Mouse (Mus musculus) hematopoietic stem cell, adult 5-6 weeks (primary cell): ENCODE measurements around the gene Cd47. TPM values are rescaled to one million over a fixed set of nuclear protein-coding genes. Genes with fewer than 3 reads are reported as not detected.
A peak's percentile ranks its signal among the peaks of the same experiment; 100 is the strongest.

ENCODE experiments used
- ATAC-seq, 2 experiments: fragments of 125-278 bp in 1 of 2; replicated peaks in 1 of 2; 2 replicates each; pipeline ENCODE4 v1.8.0; 2016 to 2017; ENCODE audit warnings: inconsistent platforms in 2 of 2, mild to moderate bottlenecking in 2 of 2, moderate number of reproducible peaks in 2 of 2, low read depth in 1 of 2, moderate TSS enrichment in 1 of 2; ENCODE audit not compliant: low FRiP score in 2 of 2, poor library complexity in 2 of 2, severe bottlenecking in 2 of 2, insufficient read depth in 1 of 2, low TSS enrichment in 1 of 2
- total RNA-seq: library from RNA; stranded (forward); fragments of 172-1452, 232-1000 nt; gene quantifications from 2 replicates; pipeline ENCODE4 v1.2.3, GENCODE M21; 2017

Cd47 gene
- total RNA-seq, 1 experiment from 2014 or later: 146 TPM

DNA sequence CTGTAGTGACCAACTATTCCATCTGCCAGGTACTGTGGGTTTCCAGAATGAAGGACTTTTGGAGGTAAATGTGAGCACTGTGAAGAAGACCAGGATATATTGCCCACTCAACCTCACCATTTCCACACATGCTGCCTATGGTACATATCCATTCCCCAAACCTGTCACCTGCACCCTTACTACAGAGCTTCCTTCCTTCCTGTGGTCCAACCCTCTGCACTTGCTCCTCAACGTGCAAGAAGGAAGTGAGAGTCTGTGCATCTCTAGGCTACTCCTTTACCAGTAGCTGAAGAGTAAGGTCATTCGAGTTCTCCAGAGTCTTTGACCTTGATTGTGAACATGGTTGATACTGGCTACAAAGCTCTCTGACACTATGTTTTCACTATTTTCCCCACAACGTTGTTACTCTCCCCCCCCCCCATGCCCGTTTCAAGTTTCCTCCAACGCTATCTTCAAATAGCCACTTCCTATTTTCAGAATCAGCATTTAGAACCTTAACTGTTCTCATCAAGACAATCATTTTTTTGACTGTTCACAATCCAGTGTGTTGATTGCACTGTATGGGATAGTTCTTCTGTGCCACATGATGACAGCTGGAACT is 18.7 kb upstream of the Cd47 start:
- ATAC-seq: peak; percentile 82 to 85

DNA sequence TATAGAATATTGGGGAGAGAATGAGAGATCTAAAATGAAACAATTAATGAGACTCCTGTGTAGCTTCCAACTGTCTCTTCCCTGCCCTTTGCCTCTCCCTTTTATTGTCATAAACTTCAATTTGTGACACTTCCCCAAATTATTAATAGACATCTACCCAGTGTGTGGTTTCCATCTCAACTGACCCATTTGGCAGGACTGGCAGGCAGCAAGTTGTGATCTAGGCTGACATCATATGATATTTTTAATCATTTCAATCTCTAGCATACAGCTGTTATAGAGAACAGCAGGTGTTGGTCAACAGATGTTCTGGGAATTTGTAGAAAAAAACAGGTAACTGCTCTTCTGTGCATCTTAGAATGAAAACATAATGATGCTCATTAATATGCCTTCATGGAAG is 17.0 kb upstream of the Cd47 start:
- ATAC-seq: 0 out of 4 replicates have a peak, but pooled peaks of 1 of the 2 experiments have one; percentile 16

DNA sequence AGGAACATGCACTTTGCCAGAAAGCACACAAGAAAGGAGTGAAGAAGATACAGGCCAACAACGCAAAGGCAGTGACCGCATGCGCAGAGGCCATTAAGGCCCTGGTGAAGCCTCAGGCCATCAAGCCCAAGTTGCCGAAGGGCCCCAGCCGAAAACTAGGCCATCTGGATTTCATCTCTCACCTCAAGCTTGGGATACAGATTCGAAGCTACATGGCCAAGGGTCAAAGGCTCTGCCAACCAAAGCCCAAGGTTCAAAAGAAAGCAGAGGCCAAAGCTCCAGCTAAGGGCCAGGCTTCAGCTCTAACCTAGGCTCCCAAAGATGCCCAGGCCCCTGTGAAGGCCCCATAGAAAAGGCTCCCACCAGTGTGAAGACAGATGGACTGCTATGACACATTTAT is 14.2 kb upstream of the Cd47 start:
- no peak for ATAC-seq

DNA sequence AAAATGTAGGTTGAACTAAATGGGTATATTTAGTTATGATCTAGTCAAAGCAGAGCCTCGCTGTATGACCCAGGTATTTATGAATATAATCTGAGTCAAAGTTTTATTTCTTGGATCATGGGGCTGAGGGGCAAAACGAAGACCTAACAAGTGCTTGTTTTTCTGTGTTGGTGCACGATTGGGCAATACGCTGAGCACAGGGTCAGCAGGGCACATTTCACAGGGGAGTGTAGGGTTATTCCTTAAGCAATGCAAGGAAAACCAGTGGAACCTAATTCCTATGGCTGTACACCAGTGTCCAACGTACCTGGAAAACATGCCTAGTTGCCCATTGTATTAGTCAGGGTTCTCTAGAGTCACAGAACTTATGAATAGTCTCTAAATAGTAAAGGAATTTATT is 12.6 kb upstream of the Cd47 start:
- no peak for ATAC-seq

DNA sequence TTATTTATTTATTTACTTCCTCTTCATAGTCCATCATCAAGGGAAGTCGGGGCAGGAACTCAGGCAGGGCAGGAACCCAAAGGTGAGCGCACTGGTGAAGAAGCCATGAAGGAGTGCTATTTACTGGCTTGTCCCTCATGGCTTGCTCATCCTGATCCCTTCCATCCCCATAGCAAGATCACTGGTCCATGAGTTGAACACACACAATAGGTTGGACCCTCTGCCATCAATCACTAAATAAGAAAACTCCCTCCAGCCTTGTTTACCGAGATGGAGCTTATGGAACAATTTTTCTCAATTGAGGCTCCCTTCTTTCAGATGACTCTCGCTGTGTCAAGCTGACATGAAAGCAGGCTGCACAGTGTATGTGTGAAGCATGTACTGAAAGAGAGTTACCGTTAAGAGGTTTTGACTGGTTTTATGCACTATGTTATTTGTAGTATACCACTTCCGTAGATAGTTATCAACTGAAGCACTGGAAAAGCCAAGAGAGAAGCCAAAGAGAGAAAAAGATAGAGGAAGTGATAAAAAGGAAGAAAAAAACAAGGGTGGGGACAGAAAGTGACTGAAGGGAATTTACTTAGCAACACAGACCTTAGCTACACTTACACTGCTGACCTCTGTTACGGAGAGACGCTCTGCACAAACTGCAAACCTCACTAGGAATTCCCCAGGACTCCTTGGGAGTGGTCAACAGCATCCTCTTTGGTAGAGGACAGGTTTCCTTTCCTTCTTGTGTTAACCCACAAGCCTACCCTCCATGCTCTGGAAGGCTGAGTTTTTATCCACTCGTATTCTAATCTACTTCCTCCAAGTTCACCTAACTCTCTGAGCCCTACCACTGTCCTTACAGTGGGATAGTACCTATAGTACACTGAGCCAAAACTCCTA is 9.5 kb upstream of the Cd47 start:
- ATAC-seq: peak; percentile 68 to 74

DNA sequence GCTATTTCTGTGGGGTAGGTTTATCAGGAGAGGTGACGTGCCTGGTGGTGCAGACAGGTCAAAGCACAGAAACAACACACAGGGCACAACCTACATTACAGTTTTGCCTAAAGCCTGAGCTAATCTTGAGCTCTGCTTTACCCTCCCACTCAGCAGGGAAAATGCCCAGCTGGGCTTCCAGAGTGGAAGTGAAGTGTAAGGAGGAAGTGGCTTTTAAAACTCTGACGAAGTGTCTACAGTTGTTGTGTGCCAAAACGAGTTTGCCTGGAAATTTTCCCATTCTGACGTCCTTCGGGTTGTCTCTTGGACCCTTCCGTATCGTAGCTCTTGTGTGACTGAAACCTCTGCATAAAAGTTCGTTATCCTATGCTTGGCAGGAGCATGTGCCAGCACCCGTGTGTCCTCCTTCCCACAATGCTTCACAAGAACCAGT is 7.9 kb upstream of the Cd47 start:
- peak; percentile 75 for ATAC-seq

DNA sequence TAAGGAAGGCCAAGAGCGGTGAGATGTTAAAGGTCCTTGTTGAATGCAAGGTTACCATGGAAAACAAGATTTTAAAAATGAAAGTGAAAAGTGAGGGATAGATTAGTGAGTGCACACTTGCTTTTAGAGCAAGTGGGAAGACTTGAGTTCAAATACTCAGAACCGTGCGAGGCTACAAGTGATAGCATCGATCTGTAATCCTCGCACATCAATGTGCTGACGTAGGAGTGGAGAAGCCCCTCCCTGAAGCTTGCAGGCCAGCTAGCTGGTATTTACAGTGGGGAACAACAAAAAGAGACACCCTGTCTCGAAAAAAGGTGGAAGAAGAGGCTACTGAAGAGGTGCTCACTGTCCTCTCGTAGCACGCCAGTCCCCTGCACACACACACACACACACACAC is 6.7 kb upstream of the Cd47 start:
- no peak for ATAC-seq

DNA sequence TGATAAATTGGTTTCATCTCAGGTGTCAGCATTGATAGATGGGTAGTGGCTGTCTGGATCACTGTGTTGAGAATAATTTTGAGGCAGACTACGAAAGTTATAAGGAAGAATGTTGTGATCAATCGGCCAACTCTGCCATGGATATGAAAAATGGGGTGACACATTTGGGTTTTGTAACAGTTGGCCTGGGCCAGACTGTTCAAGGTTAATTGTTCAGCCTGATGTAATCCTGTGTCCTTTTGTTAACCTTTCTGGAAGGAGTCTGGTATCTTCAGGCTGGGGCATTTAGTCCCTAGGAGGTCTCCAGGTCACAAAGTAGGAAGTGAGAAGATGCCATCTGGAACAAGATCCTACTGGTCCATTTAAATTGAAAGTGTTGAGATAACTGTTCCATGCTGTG is 4.1 kb upstream of the Cd47 start:
- no peak for ATAC-seq

DNA sequence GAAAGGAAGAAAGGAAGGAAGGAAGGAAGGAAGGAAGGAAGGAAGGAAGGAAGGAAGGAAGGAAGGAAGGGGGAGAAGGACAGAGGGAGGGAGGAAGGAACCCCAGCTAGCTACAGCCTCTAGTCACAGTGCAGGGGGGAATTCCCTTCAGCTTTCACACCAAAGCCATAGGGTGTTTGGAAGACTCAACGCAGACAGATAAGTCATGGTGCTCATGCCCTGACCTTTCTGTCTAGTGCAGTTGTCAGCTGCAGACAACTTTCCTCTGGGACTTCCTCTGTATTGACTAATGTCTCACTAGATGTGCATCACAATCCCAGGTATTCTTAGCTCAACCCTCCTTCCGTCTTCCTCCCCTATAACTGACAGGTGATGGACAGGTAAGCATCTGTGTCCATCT is 3.4 kb upstream of the Cd47 start:
- no peak for ATAC-seq

DNA sequence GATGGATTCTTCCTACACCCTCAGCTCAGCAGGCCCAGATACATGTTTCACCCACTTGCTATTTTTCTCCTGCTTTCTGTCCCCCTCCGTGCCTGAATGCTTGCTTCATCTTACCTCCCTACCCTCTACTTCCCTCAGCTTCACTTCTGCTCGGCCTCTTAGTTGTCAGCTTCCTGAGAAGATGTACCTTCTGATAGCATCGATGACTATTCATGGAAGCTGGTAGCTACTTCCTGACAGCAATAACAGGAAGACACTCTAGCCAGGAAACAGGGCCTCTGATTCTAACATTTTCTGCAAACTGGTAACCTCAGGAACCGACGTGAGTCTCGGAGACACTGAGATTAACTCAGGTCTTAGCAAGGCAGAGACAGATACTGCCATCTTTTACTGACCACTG is 1.5 kb upstream of the Cd47 start:
- ATAC-seq: peak in 1 of 2 experiments; percentile 10; a peak in 1 of 4 replicates

DNA sequence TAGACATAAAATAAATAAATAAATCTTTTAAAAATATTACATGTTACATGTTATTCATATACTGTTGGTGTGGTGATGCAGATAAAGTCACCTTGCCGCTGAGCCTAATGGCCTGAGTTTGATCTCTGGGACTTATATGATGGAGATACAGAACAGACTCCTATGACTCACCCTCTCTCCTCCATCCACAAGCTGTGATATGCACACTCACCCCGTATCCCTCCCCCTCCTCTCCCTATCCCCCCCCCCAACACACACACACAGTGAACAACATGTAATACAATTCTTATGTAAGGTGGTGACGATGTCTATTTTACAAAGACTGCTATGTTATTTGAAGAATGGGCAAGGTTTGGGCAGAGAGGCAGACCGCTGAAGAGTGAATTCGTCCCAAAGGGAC is 663 bp downstream of the Cd47 start:
- no peak for ATAC-seq

DNA sequence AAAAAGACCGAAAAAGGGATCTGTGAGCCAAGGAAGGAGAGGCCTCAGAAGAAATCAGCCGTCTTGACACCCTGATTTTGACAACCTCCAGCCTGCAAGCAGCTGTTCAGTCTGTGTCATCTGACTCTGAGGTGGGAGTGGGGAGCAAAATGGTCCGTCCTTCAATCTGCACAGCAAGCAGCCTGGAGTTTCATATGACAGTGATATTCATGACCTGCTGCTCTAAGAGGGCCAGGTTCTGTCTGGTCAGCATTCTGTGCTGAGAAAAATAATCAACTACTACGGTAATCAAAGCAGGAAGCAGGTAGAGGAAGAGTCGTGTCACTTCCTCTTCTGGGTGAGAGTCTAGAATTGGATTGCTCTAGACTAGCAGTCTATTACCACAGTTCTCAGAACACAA is 1.1 kb downstream of the Cd47 start:
- ATAC-seq: peak in 1 of 2 experiments; percentile 18; a peak in 1 of 4 replicates

DNA sequence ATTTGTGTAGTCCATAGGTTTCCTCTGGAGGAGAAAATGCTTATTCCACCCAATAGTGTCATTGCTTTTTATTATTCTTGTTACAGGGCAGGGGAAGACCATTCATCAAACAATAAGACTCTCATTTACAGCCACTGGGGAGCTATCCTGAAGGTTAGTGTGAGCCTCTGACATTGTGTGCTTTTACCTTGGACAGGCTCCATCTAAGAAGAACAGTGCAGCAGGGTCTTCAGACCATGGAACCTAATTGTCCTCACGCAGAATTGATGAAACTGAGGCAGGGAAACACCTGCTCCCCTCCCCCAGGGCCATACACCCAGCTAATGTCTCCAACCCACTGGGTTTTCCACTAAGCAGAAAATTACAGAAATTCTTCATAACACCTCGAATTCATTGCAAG is 2.7 kb downstream of the Cd47 start:
- no peak for ATAC-seq

DNA sequence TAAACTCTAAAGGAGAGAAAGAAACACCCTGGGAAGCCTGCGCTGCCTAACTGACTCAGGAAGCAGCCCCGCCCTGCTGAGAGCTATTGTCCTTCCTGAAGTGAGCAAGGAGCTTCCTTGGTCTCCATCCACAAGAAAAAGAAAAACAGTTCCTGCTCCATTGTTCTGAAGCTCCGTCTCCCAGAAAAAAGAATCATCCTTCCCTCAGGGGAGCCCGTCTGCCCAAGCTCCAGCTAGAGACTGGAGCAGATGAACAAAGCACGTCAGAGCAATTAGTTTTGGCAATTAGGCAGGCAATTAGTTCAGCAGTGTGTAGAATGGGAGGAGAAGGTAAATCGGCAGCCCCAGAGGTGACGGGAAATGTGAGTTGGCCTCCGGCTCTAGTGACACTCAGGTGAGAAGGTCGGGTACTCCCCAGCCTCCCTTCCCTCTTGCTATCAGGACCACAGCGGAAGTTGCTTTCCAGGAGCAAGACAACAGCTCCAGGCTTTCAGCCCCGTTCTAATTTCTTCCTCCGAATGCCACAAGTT is 3.7 kb downstream of the Cd47 start:
- no peak for ATAC-seq

DNA sequence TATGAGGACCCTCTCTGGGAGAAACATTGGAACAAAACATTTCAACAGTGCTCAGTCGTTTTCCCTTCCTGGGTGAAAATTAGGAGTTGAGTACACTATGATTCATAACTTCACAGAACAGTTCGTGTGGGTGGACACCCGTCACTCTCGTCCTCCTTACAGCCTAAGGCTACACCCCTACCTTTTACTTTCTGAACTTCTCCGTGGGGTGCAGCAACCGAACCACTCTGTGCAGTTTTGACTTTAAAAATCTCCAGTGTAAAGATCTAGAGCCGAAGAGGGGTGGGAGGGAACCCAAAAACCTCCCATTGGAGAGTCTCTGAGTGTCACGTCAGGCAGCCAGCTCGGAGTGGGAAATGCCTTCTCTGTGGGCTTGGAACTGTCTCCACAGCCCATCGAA is 6.6 kb downstream of the Cd47 start:
- no peak for ATAC-seq

DNA sequence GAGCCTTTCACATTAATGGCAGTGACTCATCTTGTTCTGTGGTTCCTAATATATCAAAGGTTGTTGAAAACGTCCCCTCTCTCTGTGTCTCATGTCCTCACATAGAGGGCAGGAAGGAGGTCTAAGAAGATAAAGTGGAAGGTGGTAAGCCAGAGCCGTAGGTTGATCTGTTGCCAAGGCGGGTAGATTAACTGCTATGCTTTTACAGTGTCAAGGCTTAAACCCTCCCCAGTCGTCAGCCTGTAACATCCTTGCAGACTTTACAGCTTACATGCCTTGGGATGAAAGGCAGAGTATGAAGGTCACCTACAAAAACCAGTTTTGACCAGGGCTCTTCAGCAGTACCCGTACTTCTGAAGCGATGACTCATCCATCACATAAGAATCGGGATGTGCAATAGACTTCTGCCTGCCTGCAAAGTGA is 7.1 kb downstream of the Cd47 start:
- ATAC-seq: peak; percentile 51 to 68; a peak in 3 of 4 replicates

DNA sequence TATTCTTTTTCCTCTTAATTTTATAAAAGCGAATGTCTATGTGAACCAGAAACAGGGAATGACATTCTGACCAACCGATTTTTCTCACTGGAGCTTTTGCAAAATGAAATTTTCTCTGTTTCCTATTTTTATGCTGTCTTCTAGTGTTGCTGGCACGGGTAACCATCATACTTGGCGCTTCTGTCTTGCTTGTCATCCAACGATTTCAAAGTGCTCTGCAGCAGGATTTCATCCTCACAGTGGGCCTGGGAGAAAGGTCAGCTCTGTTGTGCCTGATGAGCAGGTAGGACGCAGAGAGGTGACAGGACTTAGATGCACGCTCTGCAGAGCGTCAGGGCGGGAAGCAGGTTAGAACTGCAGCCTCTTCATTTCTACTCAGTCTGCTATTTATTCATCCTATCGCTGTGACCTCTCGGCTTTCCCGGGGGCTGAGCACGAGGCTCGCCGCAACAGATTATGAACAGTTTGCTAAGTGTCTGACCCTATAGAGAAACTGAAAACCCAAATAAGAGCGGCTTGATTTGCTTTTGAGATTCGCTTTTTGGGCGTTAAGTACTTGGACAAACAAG is 7.6 kb downstream of the Cd47 start:
- ATAC-seq: no peak

DNA sequence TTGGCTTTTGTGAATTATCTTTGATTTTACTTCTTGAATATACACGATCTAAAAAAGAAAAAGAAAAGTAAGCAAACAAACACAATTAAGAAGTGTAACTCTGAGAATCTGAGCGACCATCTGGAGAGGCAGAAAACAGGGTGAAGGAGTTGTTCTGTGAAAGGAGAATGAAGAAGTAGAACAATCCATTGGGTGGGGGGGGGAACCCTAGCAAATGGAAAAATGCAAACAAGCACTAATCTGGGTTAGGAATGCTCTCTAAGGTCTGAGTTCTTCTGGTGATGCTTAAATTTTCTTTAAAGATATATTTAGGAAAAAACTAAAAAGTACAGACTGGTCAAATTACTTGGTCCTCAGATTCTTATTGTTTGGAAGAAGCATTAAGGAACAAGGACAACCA is 11.6 kb downstream of the Cd47 start:
- ATAC-seq: no peak
